ENCODE assay signal across 8 mouse cellular contexts in genomic region chr19:12008410-12009380, GRCm38 (mm10). TPM values are rescaled to one million over a fixed set of nuclear protein-coding genes. Genes with fewer than 3 reads are reported as not detected.
A peak's percentile ranks its signal among the peaks of the same experiment; 100 is the strongest.
DNase-seq lines count a peak whose midpoint lies in the region; ATAC-seq lines count a peak whose summit lies in the region.

No protein-coding gene starts in this region.

- H3K9ac ChIP-seq in heart, embryonic 13.5 days, result peak overlapping the region; percentile 24; the same call in 1 of the 2 replicates
- no peak overlapping the region for H3K9ac ChIP-seq in hindbrain, embryonic 14.5 days
- no peak overlapping the region for H3K9ac ChIP-seq in neural tube, embryonic 11.5 days (ENCODE audit: low read length)

- H3K4me3 ChIP-seq in heart, embryonic 13.5 days, result peak overlapping the region; percentile 63
- 0 out of 2 replicates have a peak overlapping the region, but pooled peaks have one; percentile 5 for H3K4me3 ChIP-seq in hindbrain, embryonic 14.5 days (replicated peaks; ENCODE audit: low read length)
- H3K4me3 ChIP-seq in neural tube, embryonic 11.5 days (ENCODE audit: low read depth, low read length), result no peak overlapping the region

- H3K4me1 ChIP-seq in heart, embryonic 13.5 days, result peaks cover 36% of the 10 kb centered on the region
- H3K4me1 ChIP-seq in hindbrain, embryonic 14.5 days (replicated peaks; ENCODE audit: control insufficient read depth, insufficient read depth, low read length), result peaks cover 7% of the 10 kb centered on the region
- H3K4me1 ChIP-seq in neural tube, embryonic 11.5 days (ENCODE audit: control insufficient read depth, insufficient read depth, low read length), result no peaks in the 10 kb centered on the region

- no peaks in the 10 kb centered on the region for H3K27me3 ChIP-seq in heart, embryonic 13.5 days (replicated peaks)
- no peaks in the 10 kb centered on the region for H3K27me3 ChIP-seq in hindbrain, embryonic 14.5 days (ENCODE audit: control insufficient read depth, insufficient read depth, low read length)
- no peaks in the 10 kb centered on the region for H3K27me3 ChIP-seq in neural tube, embryonic 11.5 days (ENCODE audit: control insufficient read depth, insufficient read depth, low read length)

- no peaks in the 10 kb centered on the region for H3K36me3 ChIP-seq in heart, embryonic 13.5 days
- no peaks in the 10 kb centered on the region for H3K36me3 ChIP-seq in hindbrain, embryonic 14.5 days (replicated peaks; ENCODE audit: control insufficient read depth, insufficient read depth)
- no peaks in the 10 kb centered on the region for H3K36me3 ChIP-seq in neural tube, embryonic 11.5 days (ENCODE audit: control insufficient read depth, insufficient read depth, low read length)

- H3K9me3 ChIP-seq in heart, embryonic 13.5 days, result no peaks in the 10 kb centered on the region
- H3K9me3 ChIP-seq in hindbrain, embryonic 14.5 days (ENCODE audit: control insufficient read depth, low read length), result no peaks in the 10 kb centered on the region
- no peaks in the 10 kb centered on the region for H3K9me3 ChIP-seq in neural tube, embryonic 11.5 days (ENCODE audit: control insufficient read depth, low read length)

- intact Hi-C loops in heart, postnatal 25 days (cut with DNase I), result loop anchor here (2.0 to 5.0 kb wide), 2 partner anchors 42 to 231 kb away; no protein-coding TSS in a partner anchor

- 22% methylated on average over 17 of the region's 17 CpGs for WGBS in heart, embryonic 13.5 days
- WGBS in hindbrain, embryonic 14.5 days, result 29% methylated on average over 17 of the region's 17 CpGs
- 22% methylated on average over 17 of the region's 17 CpGs for WGBS in neural tube, embryonic 11.5 days

- H3K27ac ChIP-seq in heart, embryonic 13.5 days (replicated peaks), result peak overlapping the region; percentile 66
- H3K27ac ChIP-seq in hindbrain, embryonic 14.5 days, result peak overlapping the region; percentile 47; the same call in 1 of the 2 replicates
- no peak overlapping the region for H3K27ac ChIP-seq in neural tube, embryonic 11.5 days (ENCODE audit: low read depth, low read length)

- H3K4me2 ChIP-seq in heart, embryonic 13.5 days, result peak overlapping the region; percentile 80
- H3K4me2 ChIP-seq in hindbrain, embryonic 14.5 days (replicated peaks), result peak overlapping the region; percentile 76
- H3K4me2 ChIP-seq in neural tube, embryonic 11.5 days (ENCODE audit: low read depth), result no peak overlapping the region

- no peak for ATAC-seq in heart, embryonic 13.5 days (ENCODE audit: extremely low read depth, insufficient number of reproducible peaks, low FRiP score, low TSS enrichment)
- ATAC-seq in hindbrain, embryonic 14.5 days (ENCODE audit: low FRiP score), result no peak
- no peak for ATAC-seq in neural tube, embryonic 11.5 days (ENCODE audit: insufficient read depth, low FRiP score, low TSS enrichment)

- DNase-seq in heart, postnatal 25 days (ENCODE audit: low spot score), result no peak
- peak; percentile 63 for DNase-seq in R1 (ENCODE audit: low read depth, low spot score)
- DNase-seq in hindbrain, embryonic 14.5 days (ENCODE audit: low spot score), result no peak
- peak; percentile 19 for DNase-seq in neural tube, embryonic 11.5 days (ENCODE audit: low spot score)
- no peak for DNase-seq in ovary, postnatal 36 days (ENCODE audit: low spot score)
- DNase-seq in left cerebral cortex, adult 18-20 months (ENCODE audit: low spot score in 2 of 2), result no peak
- no peak for DNase-seq in thymus, postnatal 4 days

RNA-seq across cellular contexts. Expression of gene Olfr1423, which starts 32.4 kb away (rescaled TPM):
- polyA plus RNA-seq in heart, embryonic 13.5 days (2015; fragmentation: Nextera tagmentation; extraction: Ambion mirVana), result not detected in 2 replicates
- total RNA-seq in heart, postnatal 25 days (2021), result not detected
- not detected in 2 replicates for polyA plus RNA-seq in hindbrain, embryonic 14.5 days (2014; fragmentation: Nextera tagmentation; extraction: Ambion mirVana)
- polyA plus RNA-seq in neural tube, embryonic 11.5 days (2014; fragmentation: Nextera tagmentation; extraction: Ambion mirVana), result not detected in 2 replicates
- total RNA-seq in left cerebral cortex, adult 18-20 months (2021), result not detected

RNA-seq across cellular contexts. Expression of gene Osbp, which starts 43.0 kb away (rescaled TPM):
- 4.2 and 4.8 TPM in 2 replicates for polyA plus RNA-seq in heart, embryonic 13.5 days (2015; fragmentation: Nextera tagmentation; extraction: Ambion mirVana)
- total RNA-seq in heart, postnatal 25 days (2021), result 10 to 100 TPM; 89.3 to 92.0 TPM
- polyA plus RNA-seq in hindbrain, embryonic 14.5 days (2014; fragmentation: Nextera tagmentation; extraction: Ambion mirVana), result 6.6 and 6.9 TPM in 2 replicates
- 6.6 and 6.7 TPM in 2 replicates for polyA plus RNA-seq in neural tube, embryonic 11.5 days (2014; fragmentation: Nextera tagmentation; extraction: Ambion mirVana)
- total RNA-seq in left cerebral cortex, adult 18-20 months (2021), result 10 to 100 TPM; 55.9 to 58.2 TPM

RNA-seq across cellular contexts. Expression of gene Olfr1424, which starts 53.8 kb away (rescaled TPM):
- not detected in 2 replicates for polyA plus RNA-seq in heart, embryonic 13.5 days (2015; fragmentation: Nextera tagmentation; extraction: Ambion mirVana)
- total RNA-seq in heart, postnatal 25 days (2021), result not detected
- polyA plus RNA-seq in hindbrain, embryonic 14.5 days (2014; fragmentation: Nextera tagmentation; extraction: Ambion mirVana), result not detected in 2 replicates
- not detected in 2 replicates for polyA plus RNA-seq in neural tube, embryonic 11.5 days (2014; fragmentation: Nextera tagmentation; extraction: Ambion mirVana)
- total RNA-seq in left cerebral cortex, adult 18-20 months (2021), result not detected

Comparison
In these comparisons a context has a peak if more than half of its experiments do, and no peak if none do; other contexts are left out.
1. DNase-seq: peak in R1 (single experiment) and neural tube, embryonic 11.5 days (single experiment); none in heart, postnatal 25 days (single experiment), hindbrain, embryonic 14.5 days (single experiment), ovary, postnatal 36 days (single experiment), left cerebral cortex, adult 18-20 months (0 of 2) and thymus, postnatal 4 days (single experiment).